Mouse (Mus musculus) lung, embryonic 14.5 days (tissue): Measurements from ENCODE around the gene Lrrfip1. TPM values are rescaled to one million over a fixed set of nuclear protein-coding genes. Genes with fewer than 3 reads are reported as not detected.

Experiments used
- ATAC-seq: fragments of 200-750 bp; cut with Nextera tagmentation; 2 replicates; pipeline ENCODE4 v1.8.0; 2017; ENCODE audit warnings: mild to moderate bottlenecking, moderate TSS enrichment, moderate library complexity; ENCODE audit not compliant: insufficient read depth
- DNase-seq: peaks from one replicate; pipeline ENCODE4 v3.0.0-alpha.2; 2015
- H3K27ac ChIP-seq: fragments of 300-500 bp; sonication (generic); 2 replicates; pipeline ENCODE4 v1.5.1; 2014; ENCODE audit warnings: low read depth, mild to moderate bottlenecking, moderate library complexity
- H3K27me3 ChIP-seq: fragments of 300-500 bp; sonication (generic); 2 replicates; pipeline ENCODE4 v1.6.1; 2014; ENCODE audit warnings: low read length, control low read depth; ENCODE audit not compliant: insufficient read depth
- H3K36me3 ChIP-seq: fragments of 300-500 bp; sonication (generic); 2 replicates; pipeline ENCODE4 v1.6.1; 2014; ENCODE audit warnings: control low read depth; ENCODE audit not compliant: insufficient read depth
- H3K4me1 ChIP-seq: fragments of 300-500 bp; sonication (generic); 2 replicates; pipeline ENCODE4 v1.6.1; 2014; ENCODE audit warnings: antibody characterized with exemption, control low read depth; ENCODE audit not compliant: insufficient read depth
- H3K4me2 ChIP-seq: fragments of 300-500 bp; sonication (generic); 2 replicates; pipeline ENCODE4 v1.6.1; 2014; ENCODE audit warnings: mild to moderate bottlenecking
- H3K4me3 ChIP-seq: fragments of 300-500 bp; sonication (generic); 2 replicates; pipeline ENCODE4 v1.5.1; 2014; ENCODE audit warnings: low read depth, low read length
- H3K9ac ChIP-seq: fragments of 300-500 bp; sonication (generic); 2 replicates; pipeline ENCODE4 v1.6.1; 2014
- H3K9me3 ChIP-seq: fragments of 300-500 bp; sonication (generic); 2 replicates; pipeline ENCODE4 v1.6.1; 2016; ENCODE audit warnings: low read depth, low read length, control low read depth
- CTCF ChIP-seq: IDR thresholded peaks from 2 replicates; pipeline ENCODE4 v1.5.1; 2016; ENCODE audit warnings: antibody characterized with exemption, low read depth
- WGBS: fragments of 180-500 bp; shearing (Covaris S2); extraction: QIAGEN DNeasy Blood & Tissue Kit; methylation state at CpG from one replicate; pipeline ENCODE4 v1.1.7; 2014; 5-methylcytosine and 5-hydroxymethylcytosine counted together
- polyA plus RNA-seq: library from polyadenylated mRNA; unstranded; fragments of >200 nt; fragmentation: Nextera tagmentation; extraction: Ambion mirVana; gene quantifications from 2 replicates; pipeline ENCODE4 v1.2.1, GENCODE M21; 2014

Gene Lrrfip1
- polyA plus RNA-seq, 1 experiment from 2014 or later, result 47.1 TPM

DNA sequence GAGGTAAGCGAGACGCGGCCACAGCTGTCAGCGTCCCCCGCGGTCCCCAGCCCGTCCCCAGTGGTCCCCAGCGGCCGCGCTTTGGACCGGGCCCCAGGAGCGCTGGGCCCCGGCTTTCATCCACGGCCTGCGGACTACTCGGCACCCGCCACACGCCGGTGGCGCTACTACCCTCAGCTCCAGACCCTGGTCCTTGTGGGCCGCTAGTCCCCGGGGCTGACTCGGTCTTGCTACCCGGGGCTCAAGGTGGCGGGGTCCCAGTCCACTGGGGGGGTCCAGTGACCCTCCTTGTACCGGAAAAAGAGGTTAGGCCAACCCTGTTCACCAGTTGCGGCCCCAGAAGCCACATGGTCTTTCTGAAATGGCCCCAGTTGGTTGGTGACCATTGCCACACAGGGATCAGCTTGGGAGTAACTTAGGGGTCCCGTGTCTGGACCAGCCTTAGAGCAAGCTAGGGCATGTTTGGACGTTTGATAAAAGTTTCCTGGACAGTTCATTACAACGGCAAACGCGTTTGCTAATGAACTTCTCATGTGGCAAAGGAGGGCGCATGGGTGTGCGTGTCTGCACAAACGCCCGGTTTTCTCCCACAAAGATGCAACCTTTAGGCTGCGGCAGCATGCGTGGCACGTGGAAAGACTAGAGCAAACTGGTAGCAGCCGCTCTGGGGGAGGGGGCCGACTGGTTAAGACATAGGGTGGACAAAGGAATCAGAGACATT, 514 bp downstream of the Lrrfip1 start:
- 1% methylated on average over 41 of the region's 41 CpGs for WGBS
- Histone ChIP-seq H3K9ac (peak overlapping the region; percentile 78), H3K27ac (peak overlapping the region; percentile 42; the same call in 1 of the 2 replicates), H3K9me3 (no peaks in the 10 kb centered on the region), H3K4me3 (peak overlapping the region; percentile 75), H3K4me1 (peaks cover 3% of the 10 kb centered on the region; the same call in 1 of the 2 replicates), H3K36me3 (no peaks in the 10 kb centered on the region), H3K27me3 (no peaks in the 10 kb centered on the region), H3K4me2 (peak overlapping the region; percentile 97)
- DNase-seq (peak; percentile 56), ATAC-seq (peak; percentile 79)
- no peak for TF ChIP-seq CTCF

DNA sequence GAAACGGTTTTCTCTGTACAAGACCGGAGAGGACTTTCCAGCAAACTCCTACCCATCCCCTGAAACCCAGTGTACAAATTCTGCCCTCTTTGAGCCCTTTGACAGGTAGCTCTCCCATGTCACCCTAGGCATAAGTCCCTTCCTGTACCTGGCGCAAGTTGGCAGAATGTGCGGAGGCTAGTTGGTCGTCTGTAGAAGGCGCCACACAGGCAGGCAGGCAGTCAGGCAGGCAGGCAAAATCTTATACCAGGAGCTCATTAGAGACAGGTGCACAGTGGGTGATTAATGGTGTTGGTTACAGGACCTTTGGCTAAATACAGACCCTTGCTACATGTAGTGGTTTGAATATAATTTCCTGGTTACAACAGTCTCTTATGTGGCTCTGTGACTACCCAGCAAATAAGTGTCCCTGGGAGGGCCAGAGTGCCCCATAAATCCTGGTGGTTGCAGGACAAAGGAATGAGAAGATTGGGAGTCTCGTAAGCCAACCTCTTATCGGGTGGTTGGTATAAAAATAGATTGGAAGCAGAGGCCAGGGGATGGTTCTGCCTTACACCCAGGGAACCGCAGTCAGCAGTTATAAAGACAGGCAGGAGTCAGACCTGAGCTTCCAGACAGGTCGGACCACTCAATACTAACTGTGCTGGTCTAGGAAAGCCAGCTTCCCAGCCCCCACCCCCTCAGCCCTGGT, 1.5 kb downstream of the Lrrfip1 start:
- Histone ChIP-seq H3K4me1 (peaks cover 3% of the 10 kb centered on the region; the same call in 1 of the 2 replicates), H3K36me3 (no peaks in the 10 kb centered on the region), H3K27ac (no peak overlapping the region), H3K9me3 (no peaks in the 10 kb centered on the region), H3K4me3 (peak overlapping the region; percentile 75; the same call in 1 of the 2 replicates), H3K9ac (peak overlapping the region; percentile 78; the same call in 1 of the 2 replicates), H3K4me2 (peak overlapping the region; percentile 97), H3K27me3 (no peaks in the 10 kb centered on the region)
- no peak for TF ChIP-seq CTCF
- no peak for DNase-seq
- WGBS, result 62% methylated on average over 10 of the region's 10 CpGs
- no peak for ATAC-seq

DNA sequence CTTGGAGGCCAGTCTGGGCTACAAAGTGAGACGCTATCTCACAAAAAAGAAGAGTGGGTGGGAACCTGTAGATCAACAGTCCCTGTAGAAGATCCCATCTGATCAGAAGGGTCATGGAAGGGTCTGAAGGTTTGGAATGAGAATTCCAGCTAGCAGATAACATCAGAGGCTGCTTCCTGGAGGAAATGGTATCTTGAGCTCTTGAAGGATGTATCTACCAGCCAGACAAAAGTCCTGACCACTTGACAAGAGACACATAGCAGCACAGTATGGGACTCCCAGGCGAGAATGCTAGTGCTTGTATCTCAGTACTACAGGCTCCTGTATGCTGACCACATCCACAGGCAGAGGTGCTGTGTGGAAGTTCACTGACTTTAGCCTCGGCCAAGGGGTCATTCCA, 2.6 kb downstream of the Lrrfip1 start:
- Histone ChIP-seq H3K4me2 (no peak overlapping the region), H3K9ac (no peak overlapping the region), H3K36me3 (no peaks in the 10 kb centered on the region), H3K27ac (no peak overlapping the region; the same call in 1 of the 2 replicates), H3K9me3 (no peaks in the 10 kb centered on the region), H3K4me1 (peaks cover 3% of the 10 kb centered on the region; the same call in 1 of the 2 replicates), H3K4me3 (no peak overlapping the region), H3K27me3 (no peaks in the 10 kb centered on the region)
- TF ChIP-seq CTCF, result no peak
- DNase-seq (no peak), ATAC-seq (no peak)
- 84% methylated on average over 3 of the region's 3 CpGs for WGBS

DNA sequence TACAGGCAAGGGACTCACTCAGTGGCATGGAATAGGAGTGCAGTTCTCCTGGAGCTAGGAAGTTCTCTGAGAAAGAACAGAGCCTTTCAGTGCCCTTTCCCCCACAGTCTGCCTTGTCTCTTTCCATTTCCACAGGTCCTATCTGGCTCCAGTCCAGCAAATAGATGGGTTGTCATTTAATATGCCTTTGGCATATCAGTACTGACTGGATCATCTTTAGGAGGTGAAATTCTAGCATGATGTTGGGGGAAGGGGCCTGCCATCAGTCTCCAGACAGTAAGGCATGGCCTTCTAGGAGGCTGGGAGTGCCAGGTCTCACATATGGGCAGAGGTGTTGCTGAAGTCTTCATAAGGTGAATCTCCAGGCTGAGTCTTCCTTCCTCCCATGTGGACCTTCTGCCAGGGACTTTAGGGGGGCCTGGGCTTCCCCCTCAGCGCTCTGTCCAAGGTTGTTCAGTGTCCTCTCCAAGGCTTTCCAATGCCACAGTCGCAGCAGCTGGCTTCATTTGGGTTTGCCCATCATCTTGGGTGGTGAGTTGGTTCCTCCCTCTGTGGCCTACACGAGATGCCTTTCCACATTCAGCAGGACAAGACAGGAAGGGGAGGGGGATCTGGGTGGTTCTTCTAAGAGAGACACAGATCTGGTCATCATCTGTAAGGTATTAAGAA, 3.5 kb downstream of the Lrrfip1 start:
- no peak for TF ChIP-seq CTCF
- WGBS, result 70% methylated on average over 3 of the region's 3 CpGs
- no peaks in the 10 kb centered on the region for H3K27me3 ChIP-seq
- H3K4me3 ChIP-seq, result no peak overlapping the region
- peaks cover 3% of the 10 kb centered on the region; the same call in 1 of the 2 replicates for H3K4me1 ChIP-seq
- no peak for ATAC-seq
- H3K4me2 ChIP-seq, result no peak overlapping the region
- no peak overlapping the region for H3K9ac ChIP-seq
- no peak overlapping the region for H3K27ac ChIP-seq
- no peaks in the 10 kb centered on the region for H3K9me3 ChIP-seq
- no peaks in the 10 kb centered on the region for H3K36me3 ChIP-seq
- no peak for DNase-seq

DNA sequence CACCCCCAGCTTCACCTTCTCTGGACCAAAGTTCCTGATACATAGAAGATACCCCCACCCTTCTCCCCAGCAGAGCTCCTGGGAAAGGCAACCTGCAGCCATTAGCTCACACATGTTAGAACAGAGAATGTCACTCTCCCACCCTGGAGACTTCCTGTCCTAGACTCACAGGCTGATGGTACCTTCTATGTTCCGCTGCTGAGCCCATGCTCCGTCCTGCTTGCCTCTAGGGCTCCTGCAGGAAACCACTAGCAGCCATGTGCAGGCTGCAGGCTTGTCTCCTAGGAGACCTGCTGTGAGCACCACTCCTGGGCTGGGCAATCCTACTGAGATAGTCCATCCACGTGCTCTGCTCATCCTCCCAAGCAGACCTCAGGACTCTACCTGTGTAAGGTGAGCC, 4.1 kb downstream of the Lrrfip1 start:
- Histone ChIP-seq H3K36me3 (no peaks in the 10 kb centered on the region), H3K4me2 (no peak overlapping the region), H3K4me1 (peaks cover 3% of the 10 kb centered on the region; the same call in 1 of the 2 replicates), H3K4me3 (no peak overlapping the region), H3K9ac (no peak overlapping the region), H3K27me3 (no peaks in the 10 kb centered on the region), H3K9me3 (no peaks in the 10 kb centered on the region), H3K27ac (no peak overlapping the region)
- no peak for TF ChIP-seq CTCF
- no peak for DNase-seq
- 84% methylated on average over 3 of the region's 3 CpGs for WGBS
- ATAC-seq, result no peak

DNA sequence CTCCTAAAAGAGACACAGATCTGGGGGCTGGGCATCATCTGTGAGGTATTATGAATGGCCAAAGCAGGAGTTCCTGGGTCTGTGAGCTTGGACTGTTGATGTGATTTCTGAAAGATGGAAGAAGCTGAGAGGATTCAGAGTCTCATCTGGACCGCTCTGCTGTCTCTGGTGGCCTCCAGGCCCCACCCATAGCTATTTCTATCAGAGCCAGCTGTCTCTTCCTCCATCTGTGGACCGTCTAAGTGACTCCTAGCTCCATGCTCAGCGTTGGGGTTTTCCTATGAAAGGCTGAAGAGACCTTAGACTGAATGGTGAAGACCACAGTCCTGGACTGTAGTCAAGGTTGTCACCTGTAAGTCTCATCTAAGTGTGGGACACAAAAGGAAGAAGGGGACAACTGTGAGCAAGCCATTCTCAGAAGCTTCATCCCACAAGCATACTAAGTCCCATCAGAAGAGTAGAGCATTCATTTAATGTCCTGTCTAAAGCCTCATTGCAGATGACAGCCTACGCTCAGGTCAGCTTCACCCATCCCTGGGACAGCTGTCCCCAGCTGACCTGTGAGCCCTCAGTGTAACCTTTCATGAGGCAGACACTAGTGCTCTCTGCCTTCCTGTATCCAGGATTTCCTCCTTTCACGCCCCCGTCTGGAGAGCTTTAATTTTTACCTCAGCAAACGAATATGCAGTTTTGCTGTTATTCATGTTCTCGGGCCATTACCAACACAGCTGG, 5.2 kb downstream of the Lrrfip1 start:
- H3K27ac ChIP-seq, result no peak overlapping the region
- peaks cover 3% of the 10 kb centered on the region; the same call in 1 of the 2 replicates for H3K4me1 ChIP-seq
- H3K4me3 ChIP-seq, result no peak overlapping the region
- no peaks in the 10 kb centered on the region for H3K9me3 ChIP-seq
- H3K36me3 ChIP-seq, result no peaks in the 10 kb centered on the region
- TF ChIP-seq CTCF, result no peak
- no peak for DNase-seq
- no peak overlapping the region for H3K4me2 ChIP-seq
- 75% methylated on average over 8 of the region's 8 CpGs for WGBS
- no peaks in the 10 kb centered on the region for H3K27me3 ChIP-seq
- no peak overlapping the region for H3K9ac ChIP-seq
- no peak for ATAC-seq
